Mouse (Mus musculus): ENCODE data around the gene Gm29276. TPM values are rescaled to one million over a fixed set of nuclear protein-coding genes. Genes with fewer than 3 reads are reported as not detected.
"Not testable (repeated sequence)": the region's sequence is repeated elsewhere in the genome, so short reads cannot be mapped to it uniquely, and the experiment has no call there.

Gm29276 gene
- not detected for total RNA-seq (2021)
- long read RNA-seq, experiment 1, result 0 reads
- long read RNA-seq, experiment 2, result 0 reads

GRCm38 (mm10) chrY:42582150-42582549 lies at the start of gene Gm29276:
Gene Gm29276 (minus strand): TSS chrY:42582250.
- DNase-seq, result not testable (repeated sequence)
